Mouse (Mus musculus) cerebellum, adult 18-20 months (tissue): ENCODE measurements around the gene Mfsd10.
"Not testable (repeated sequence)": the region's sequence is repeated elsewhere in the genome, so short reads cannot be mapped to it uniquely, and the experiment has no call there.

Experiments used
- DNase-seq, 2 experiments: peaks; one replicate each; pipeline ENCODE4 v3.0.0; 2021

Mfsd10 gene

GRCm38 (mm10) chr5:34604576-34604975, 32.4 kb downstream of the Mfsd10 start:
- no peak for DNase-seq

GRCm38 (mm10) chr5:34593202-34593727, 43.7 kb downstream of the Mfsd10 start:
- DNase-seq: no peak

DNA sequence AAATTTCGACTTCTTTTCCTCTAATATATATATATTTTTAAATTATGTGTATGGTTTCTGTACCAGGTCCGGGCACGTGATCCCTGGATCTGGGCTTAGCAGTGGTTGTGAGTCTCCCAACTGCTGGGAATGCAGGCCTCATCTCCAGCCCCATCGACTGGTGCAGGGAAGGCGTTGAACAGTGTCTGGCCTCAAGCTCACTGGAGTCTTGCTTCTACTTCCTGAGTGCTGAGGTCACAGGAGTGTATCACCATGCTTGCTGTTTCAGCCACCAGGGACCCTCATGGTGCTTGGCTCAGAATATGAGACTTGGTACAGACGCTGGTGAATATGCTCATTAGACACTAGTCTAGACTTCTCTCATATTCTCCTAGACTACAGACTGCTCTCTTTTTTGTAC, 44.3 kb downstream of the Mfsd10 start:
- no peak for DNase-seq

DNA sequence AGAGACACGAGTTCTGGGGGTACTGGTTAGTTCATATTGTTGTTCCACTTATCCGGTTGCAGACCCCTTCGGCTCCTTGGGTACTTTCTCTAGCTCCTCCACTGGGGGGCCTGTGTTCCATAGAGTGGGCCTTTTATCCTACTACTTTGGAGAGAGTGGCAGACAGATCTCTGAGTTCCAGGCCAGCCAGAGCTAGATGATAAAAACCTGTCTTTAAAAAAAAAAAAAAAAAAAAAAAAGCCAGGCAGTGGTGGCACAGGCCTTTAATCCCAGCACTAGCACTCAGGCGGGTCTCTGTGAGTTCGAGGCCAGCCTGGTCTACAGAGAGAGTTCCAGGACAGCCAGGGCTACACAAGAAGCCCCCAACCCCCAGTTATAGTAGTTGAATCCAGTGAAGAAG, 44.8 kb downstream of the Mfsd10 start:
- not testable (repeated sequence) for DNase-seq

GRCm38 (mm10) chr5:34591388-34592004, 45.5 kb downstream of the Mfsd10 start:
- DNase-seq: no peak

DNA sequence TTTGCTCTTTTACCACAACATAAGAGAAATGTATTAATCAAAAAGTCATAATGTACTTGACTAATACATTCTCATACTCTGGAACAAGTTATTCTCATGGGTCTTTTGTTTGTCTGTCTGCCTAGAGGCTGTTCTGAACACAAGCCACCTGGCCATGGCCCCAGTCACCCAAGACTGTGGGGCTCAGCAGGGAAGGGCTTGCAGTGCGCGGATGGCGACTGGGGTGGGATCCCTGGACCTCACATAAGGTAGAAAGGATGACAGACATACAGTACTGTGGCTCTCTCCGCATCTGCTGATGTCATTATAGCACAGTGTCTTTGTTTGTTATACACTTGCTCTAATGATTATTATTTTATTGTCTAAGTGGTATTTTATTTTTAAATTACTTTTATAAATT, 46.3 kb downstream of the Mfsd10 start:
- DNase-seq: no peak

- no peak for DNase-seq
These were observed 47.0 kb downstream of the Mfsd10 start for GRCm38 (mm10) chr5:34590059-34590458.

GRCm38 (mm10) chr5:34587881-34588280, 49.1 kb downstream of the Mfsd10 start:
- no peak for DNase-seq

DNA sequence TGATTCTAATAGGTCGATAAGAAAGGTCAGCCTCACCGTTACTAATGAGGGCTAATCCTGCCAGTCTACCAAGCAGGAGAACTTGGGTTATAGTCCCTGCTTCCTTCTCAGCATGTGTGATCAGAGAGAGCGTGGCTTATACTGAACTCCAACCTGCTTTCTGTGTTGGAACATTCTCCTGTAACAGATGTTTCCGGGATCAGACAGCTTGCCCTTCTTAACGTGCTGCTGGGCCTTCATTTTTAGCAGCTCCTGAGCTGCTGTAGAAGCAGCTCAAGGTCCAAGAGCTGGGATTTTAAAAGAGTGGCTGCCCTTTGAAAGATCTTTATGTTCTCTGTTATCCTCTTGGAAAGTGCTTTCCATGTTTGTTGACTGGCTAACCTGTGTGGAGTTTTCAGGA, 51.8 kb downstream of the Mfsd10 start:
- no peak for DNase-seq
